Mouse (Mus musculus): Measurements from ENCODE around the gene L3hypdh.

Gene L3hypdh

DNA sequence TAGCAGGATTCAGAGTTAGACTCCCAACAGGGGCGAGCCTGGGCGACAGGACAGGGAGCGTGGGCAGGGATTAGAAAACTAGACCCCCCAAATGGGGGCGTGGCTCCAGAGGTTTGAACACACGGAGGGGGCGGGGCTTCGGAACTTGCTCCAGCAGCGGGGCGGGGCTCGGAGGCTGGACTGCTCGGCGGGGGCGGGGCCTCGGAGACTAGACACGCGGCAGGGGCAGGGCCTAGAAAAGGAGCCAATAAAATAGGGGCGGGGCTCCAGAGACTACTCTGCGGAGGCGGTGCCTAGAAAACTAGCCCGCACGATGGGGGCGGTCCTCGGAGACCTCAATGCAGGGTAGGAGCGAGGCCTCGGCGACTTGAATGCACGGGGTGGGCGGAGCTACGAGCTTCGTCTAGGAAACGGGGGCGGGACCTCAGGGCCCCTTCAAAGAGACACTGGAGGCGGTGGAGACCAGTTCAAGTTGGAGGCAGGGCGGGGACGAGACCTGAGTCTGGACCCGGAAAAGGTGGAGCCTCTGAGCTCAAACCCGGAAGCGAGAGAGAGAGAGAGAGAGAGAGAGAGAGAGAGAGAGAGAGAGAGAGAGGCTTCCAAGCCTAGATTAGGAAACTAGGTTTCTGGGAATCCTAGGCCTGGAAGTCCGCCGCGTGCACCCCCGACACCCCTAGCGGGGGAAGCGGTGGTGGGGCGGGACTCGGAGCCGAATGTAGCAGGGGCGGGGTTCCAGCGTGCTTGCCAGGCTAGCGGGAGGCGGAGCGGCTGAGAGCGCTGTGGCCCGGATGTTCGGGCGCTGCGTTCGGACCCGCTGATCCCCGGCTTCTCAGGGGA is at the start of gene L3hypdh, which contains the start of gene Jkamp:
TSS of gene L3hypdh (minus strand) at position 111 of the 837 bp plus-strand sequence.
TSS of gene Jkamp (plus strand) at position 261 of the 837 bp plus-strand sequence.
- DNase-seq (ENCODE audit: low read depth, low spot score): peak; percentile 99

- DNase-seq (ENCODE audit: low read depth, low spot score): peak; percentile 12
Measured at GRCm38 (mm10) chr12:72129203-72129602, 44.0 kb upstream of the L3hypdh start.

DNA sequence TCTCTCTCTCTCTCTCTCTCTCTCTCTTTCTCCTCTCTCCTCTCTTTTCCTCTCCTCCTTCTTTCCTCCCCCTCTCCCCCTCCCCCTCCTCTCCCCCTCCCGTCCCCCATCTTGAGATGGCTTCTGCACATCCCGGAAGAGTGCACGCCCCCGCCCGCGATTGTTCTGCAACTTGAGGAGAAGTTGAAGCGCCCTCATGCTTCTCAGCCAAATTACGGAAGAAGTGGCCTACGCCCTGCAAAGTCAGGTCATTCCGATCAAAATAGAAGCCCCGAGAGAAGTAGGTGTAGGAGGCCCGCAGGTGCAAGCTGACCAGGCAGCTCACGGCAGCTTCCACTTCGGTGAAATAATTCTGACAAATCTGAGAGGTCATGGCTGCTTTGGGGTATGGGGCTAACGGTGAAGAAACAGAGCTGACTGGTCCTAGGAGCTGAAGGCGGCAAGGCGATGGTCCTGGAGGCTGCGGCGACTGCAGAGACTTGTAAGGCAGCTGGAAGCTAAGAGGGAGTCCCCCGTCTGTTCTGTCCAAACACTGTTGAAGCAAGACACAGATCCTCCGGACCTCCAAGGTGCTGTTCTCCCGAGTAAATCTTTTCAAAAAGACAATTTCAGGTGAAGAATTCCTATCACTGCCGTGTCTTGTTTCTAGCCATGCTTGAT is 30.6 kb upstream of the L3hypdh start:
- no peak for DNase-seq (ENCODE audit: low read depth, low spot score)

GRCm38 (mm10) chr12:72115126-72115525 is 29.9 kb upstream of the L3hypdh start:
- no peak for DNase-seq (ENCODE audit: low read depth, low spot score)

GRCm38 (mm10) chr12:72104525-72105281 is 19.5 kb upstream of the L3hypdh start:
- DNase-seq (ENCODE audit: low read depth, low spot score): peak; percentile 68

DNA sequence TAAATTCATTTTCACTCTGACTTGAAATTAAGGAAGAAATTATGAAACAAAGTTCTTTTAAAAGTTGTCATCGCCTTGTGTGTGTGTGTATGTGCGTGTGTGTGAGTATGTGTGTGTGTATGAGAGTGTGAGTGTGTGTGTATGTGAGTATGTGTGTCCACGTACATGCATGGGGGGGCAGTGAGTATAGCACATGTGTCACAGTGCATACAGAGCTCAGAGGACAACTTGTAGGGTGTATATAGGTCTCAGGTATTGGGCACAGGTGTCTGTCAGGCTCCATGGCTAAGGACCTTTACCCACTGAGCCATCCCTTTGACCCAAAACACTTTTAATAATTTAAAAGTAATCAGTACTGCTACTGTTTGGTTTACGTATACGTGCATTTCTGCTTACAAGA is 18.8 kb upstream of the L3hypdh start:
- DNase-seq (ENCODE audit: low read depth, low spot score): no peak

DNA sequence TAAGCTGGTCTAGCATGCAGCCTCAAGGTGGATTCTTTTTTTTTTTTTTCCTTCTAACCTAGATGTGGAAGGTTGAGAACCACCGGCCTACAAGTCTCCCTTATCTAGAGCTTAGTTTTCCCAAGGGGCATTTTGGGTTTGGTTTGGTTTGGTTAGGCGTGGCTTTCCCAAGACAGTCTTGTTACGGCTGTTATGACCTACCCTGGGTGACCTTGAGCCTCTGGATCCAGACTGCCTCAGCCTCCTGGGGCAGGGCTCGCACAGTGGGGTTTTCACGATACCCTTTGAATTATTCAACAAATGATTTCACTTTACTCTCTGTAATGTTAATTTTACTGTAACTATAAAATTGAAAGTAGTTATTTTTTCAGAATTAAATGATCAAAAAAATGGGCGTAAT is 17.5 kb upstream of the L3hypdh start:
- DNase-seq (ENCODE audit: low read depth, low spot score): no peak

DNA sequence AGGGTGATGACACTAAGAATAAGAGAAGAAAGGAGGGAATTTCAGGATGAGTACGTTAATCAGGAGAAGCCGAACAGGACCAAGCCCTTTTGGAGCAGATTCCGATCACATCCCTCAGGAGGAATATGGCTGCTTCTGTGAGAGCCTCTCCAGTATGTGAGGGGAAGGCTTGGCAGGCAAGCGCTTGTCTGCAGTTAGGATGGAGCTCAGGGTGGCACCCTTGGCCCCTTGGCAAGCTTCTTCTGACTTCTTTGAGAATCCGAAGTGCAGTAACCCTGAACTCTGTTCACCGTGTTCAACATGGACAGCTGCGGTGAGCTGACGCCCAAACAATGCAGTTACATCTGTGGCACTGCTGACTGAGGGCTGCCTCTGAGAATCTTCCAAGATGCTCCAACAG is 11.7 kb upstream of the L3hypdh start:
- no peak for DNase-seq (ENCODE audit: low read depth, low spot score)

DNA sequence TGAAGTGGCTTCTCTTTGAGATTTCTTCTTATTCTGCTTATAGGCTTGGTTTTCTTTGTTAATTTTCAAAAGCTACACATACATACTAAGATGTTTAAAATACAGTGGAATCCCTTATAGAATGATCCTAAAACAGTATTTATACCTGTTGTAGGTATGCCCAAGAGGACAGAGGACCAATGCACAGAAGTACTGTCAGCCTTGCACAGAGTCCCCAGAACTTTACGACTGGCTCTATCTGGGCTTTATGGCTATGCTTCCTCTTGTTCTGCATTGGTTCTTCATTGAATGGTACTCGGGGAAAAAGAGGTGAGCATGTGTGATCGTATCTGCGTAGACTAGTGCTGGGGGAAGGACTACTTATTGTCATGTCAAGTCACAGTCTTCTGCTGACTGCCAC is 4.6 kb upstream of the L3hypdh start:
- no peak for DNase-seq (ENCODE audit: low read depth, low spot score)

DNA sequence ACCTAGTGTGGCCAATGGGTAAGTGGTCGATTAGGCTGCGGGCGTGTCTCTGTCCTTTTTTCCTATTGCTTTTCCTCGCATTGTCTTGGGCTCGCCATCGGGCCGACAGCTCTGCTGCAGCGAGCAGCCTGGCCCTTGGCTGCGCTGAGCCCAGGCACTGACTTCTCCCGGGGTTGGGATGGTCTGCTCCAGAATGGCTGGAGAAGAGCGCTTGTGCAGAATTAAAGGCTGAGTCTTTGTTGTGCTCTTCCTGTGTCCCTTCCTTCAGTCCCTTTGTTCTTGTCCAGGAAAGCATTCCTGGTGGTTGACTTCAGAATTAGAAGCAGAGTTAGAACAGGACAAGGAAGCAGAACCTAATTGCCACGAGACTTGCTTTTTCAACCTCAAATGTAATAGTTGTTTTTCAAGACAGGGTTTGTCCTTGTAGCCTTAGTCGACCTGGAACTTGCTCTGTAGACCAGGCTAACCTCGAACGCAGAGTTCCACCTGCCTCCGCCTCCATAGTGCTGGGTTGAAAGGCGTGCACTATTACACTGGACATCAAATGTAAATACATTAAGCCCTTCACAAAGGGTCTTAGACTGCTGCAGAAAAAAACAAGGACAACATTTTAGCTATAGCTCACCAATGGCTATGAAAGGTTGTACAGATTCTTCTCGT is 1.1 kb upstream of the L3hypdh start:
- DNase-seq (ENCODE audit: low read depth, low spot score): no peak

DNA sequence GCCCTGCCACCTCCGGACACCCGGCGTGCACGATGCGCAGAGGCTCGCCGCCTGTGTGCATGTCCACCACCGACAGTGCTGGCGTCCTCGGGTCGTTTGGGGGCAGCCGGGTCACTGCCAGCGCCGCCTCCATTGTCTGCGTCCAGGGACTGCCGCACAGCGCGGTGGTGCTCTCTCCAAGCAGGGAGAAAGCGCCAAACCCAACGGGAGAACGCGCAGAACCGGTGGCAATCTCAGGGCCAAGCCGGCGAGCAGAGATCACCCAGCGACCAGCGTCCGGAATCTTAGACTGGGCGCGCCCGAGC is 263 bp downstream of the L3hypdh start:
- no peak for DNase-seq (ENCODE audit: low read depth, low spot score)

GRCm38 (mm10) chr12:72084261-72085023 is 797 bp downstream of the L3hypdh start:
- no peak for DNase-seq (ENCODE audit: low read depth, low spot score)

DNA sequence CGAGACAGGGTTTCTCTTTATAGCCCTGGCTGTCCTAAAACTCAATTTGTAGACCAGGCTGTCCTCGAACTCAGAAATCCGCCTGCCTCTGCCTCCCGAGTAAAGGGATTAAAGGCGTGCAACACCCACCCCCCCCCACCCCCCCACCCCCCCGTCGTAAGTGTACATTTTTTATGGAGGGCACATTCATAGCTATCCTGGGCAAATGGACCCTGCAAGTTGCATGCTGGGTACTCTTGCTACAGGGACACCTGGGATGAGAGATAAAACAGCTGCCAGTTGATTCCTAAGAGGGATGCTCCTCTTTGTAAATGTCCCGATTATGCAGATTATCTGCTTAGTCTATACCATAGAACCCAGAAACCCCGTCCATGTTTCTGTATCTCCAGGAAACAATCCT is 2.0 kb downstream of the L3hypdh start:
- no peak for DNase-seq (ENCODE audit: low read depth, low spot score)

DNA sequence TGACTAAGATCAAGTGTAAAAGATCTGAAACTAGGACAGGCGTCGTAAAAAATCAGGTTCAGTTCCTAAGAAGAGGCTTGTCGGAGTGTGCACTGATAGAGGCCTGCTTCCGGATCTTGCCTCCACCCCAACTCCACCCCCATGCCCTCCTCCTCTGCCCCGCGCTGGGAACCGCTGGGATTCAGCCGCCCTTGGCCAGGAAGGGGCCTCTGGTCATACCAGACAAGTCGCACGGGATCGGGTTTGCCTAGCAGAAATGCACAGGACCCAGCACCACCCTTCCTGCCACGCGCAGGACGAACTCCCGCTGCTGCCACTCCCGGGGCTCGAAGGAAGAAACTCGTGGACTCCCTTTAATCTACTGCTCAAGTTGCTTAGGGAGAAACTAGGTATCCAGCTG is 2.9 kb downstream of the L3hypdh start:
- DNase-seq (ENCODE audit: low read depth, low spot score): no peak

- no peak for DNase-seq (ENCODE audit: low read depth, low spot score)
Measured at GRCm38 (mm10) chr12:72081961-72082360, 3.3 kb downstream of the L3hypdh start.

DNA sequence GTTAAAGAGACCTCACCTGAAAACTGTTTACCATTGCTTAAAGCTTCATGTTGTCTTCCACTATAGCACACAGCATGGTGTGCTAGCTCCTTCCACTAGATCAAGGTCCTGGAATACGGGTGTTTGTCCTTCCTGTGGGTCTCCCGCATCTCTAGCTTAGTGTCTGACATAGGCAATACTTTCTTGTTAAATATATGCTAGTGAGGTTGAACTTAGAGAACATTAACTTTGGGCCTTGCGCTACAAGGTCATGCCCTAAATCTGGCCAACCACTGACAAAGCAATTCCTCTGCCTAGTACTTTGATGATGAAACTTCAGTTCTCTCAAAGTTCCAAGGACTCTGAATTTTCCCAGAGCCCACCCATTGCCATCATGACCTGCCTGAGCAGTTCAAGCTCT is 7.0 kb downstream of the L3hypdh start:
- DNase-seq (ENCODE audit: low read depth, low spot score): no peak

GRCm38 (mm10) chr12:72070327-72071269 is 14.6 kb downstream of the L3hypdh start, which contains the start of gene Gpr135:
Gpr135 (minus strand) TSS chr12:72071125.
- peak; percentile 77 for DNase-seq (ENCODE audit: low read depth, low spot score)

DNA sequence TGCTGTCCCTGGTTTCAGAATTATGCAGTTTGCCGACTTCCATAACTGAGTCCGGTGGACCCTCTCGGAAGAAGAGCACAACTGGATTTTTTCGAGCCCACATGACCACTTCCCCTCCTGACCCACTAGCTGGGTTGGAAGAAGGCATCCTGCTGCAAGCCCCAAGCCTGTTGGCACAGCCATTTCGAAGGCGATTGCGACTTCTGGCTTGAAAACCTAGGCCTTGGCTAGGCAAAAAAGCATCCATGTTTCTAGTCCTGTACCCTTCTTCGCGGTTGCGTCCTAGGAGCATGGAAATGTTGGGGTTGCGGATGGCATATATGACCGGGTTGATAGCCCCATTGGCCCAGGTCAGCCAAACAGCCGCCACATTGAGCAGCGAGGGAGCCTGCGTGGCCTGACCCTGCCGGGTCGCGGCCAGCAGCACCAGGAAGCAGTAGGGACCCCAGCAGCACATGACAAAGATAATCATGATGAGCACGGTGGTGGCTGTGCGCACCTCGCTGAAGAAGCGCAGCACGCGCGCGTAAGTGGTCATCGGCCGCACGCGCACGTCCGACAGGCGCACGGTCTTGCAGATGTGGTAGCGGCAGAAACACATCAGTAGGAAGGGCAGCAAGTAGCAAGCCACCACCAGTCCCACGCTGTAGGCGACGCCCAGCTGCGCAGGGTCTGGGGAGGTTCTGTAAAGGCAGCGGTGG is 15.5 kb downstream of the L3hypdh start:
- DNase-seq (ENCODE audit: low read depth, low spot score): no peak

- DNase-seq (ENCODE audit: low read depth, low spot score): no peak
Measured at GRCm38 (mm10) chr12:72057780-72058179, 27.5 kb downstream of the L3hypdh start.
